Comparison of ENCODE assay signal across 8 mouse cellular contexts in the genomic region with DNA sequence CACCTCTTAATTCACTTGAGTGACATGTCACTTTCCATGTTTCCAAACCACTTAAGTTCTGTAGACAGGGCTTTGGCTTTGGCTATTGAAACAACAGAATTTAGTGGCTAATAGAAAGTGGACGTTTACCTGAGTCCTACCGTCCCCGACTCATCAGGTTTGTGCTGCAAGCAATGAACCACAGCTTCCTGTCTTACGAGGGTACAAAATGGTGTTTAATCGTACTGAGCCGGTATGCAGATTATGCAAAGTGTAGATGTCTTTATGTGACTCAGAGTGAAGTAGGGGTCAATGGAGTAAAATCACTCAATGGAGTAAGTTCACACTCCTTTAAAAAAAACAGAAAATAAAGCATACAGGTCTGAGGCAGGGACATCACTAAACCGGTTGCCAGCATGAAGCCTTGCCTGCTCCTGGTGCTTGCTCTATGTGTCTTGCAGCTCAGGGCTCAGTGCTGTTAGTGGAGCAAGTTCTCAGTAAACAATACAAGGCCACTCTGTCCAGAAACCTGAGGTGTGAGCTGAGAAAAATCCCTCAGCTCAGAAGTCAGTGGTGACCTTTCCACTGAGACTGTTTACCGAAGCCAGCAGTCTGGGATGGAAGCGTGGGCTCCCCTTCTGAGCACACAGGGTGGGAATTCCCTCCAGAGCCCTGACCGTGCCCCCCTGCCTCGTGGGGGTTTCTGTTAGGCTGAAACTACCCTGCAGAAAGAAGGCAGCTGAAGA.
DNase-seq lines count a peak whose midpoint lies in the region; ATAC-seq and TF ChIP-seq lines count a peak whose summit lies in the region.
"Had no signal": no experiment of that assay in that cellular context is flagged by ENCODE, and none has a peak within 500 bp of the region (broad histone marks: within the 10 kb centered on the region; RNA-seq: fewer than 3 reads in every experiment).

No protein-coding gene starts in this region.

- H3K9ac ChIP-seq in midbrain, postnatal 0 days (replicated peaks; ENCODE audit: low read length, poor library complexity, severe bottlenecking): no peak overlapping the region
- no peak overlapping the region for H3K9ac ChIP-seq in midbrain, embryonic 15.5 days
- no peak overlapping the region for H3K9ac ChIP-seq in embryonic facial prominence, embryonic 14.5 days (ENCODE audit: low read depth, low read length)
- H3K9ac ChIP-seq in lung, embryonic 15.5 days: no peak overlapping the region
- H3K9ac ChIP-seq in stomach, embryonic 16.5 days (ENCODE audit: low read length): peak overlapping the region; percentile 66

- no peaks in the 10 kb centered on the region for H3K4me1 ChIP-seq in midbrain, postnatal 0 days (ENCODE audit: insufficient read depth, low read length)
- H3K4me1 ChIP-seq in midbrain, embryonic 15.5 days: no peaks in the 10 kb centered on the region
- 0 out of 2 replicates have a peak, but pooled peaks cover 8% of the 10 kb centered on the region for H3K4me1 ChIP-seq in embryonic facial prominence, embryonic 14.5 days (ENCODE audit: control insufficient read depth, insufficient read depth, low read length)
- H3K4me1 ChIP-seq in lung, embryonic 15.5 days: peaks cover 26% of the 10 kb centered on the region
- peaks cover 19% of the 10 kb centered on the region for H3K4me1 ChIP-seq in stomach, embryonic 16.5 days (ENCODE audit: control insufficient read depth, insufficient read depth, low read length)

- no peaks in the 10 kb centered on the region for H3K36me3 ChIP-seq in midbrain, postnatal 0 days (ENCODE audit: insufficient read depth, low read length)
- H3K36me3 ChIP-seq in midbrain, embryonic 15.5 days (replicated peaks): no peaks in the 10 kb centered on the region
- H3K36me3 ChIP-seq in embryonic facial prominence, embryonic 14.5 days (ENCODE audit: control insufficient read depth, insufficient read depth, low read length): no peaks in the 10 kb centered on the region
- no peaks in the 10 kb centered on the region for H3K36me3 ChIP-seq in lung, embryonic 15.5 days
- no peaks in the 10 kb centered on the region for H3K36me3 ChIP-seq in stomach, embryonic 16.5 days (ENCODE audit: control insufficient read depth, insufficient read depth, low read length)

- WGBS in midbrain, postnatal 0 days: 54% methylated on average over 11 of the region's 11 CpGs
- 53% methylated on average over 11 of the region's 11 CpGs for WGBS in midbrain, embryonic 15.5 days
- WGBS in embryonic facial prominence, embryonic 14.5 days: 47% methylated on average over 11 of the region's 11 CpGs
- 32% methylated on average over 11 of the region's 11 CpGs for WGBS in lung, embryonic 15.5 days
- WGBS in stomach, embryonic 16.5 days: 34% methylated on average over 11 of the region's 11 CpGs

- no peak for TF ChIP-seq CTCF in midbrain, postnatal 0 days (IDR thresholded peaks at IDR 0.05)
- TF ChIP-seq CTCF in layer of hippocampus, adult 2 months (conservative IDR thresholded peaks at IDR 0.05): no peak

- H3K9me3 ChIP-seq in midbrain, postnatal 0 days (ENCODE audit: low read length): no peaks in the 10 kb centered on the region
- H3K9me3 ChIP-seq in midbrain, embryonic 15.5 days: no peaks in the 10 kb centered on the region
- no peaks in the 10 kb centered on the region for H3K9me3 ChIP-seq in embryonic facial prominence, embryonic 14.5 days (ENCODE audit: control insufficient read depth, low read length)
- H3K9me3 ChIP-seq in lung, embryonic 15.5 days: no peaks in the 10 kb centered on the region
- no peaks in the 10 kb centered on the region for H3K9me3 ChIP-seq in stomach, embryonic 16.5 days (replicated peaks; ENCODE audit: control insufficient read depth, low read length)

- no peak overlapping the region for H3K4me2 ChIP-seq in midbrain, postnatal 0 days (ENCODE audit: low read depth, low read length, poor library complexity, severe bottlenecking)
- H3K4me2 ChIP-seq in midbrain, embryonic 15.5 days: no peak overlapping the region
- H3K4me2 ChIP-seq in embryonic facial prominence, embryonic 14.5 days (ENCODE audit: low read depth, low read length): peak overlapping the region; percentile 17
- peak overlapping the region; percentile 6; the same call in 1 of the 2 replicates for H3K4me2 ChIP-seq in lung, embryonic 15.5 days
- H3K4me2 ChIP-seq in stomach, embryonic 16.5 days (ENCODE audit: low read depth, low read length): peak overlapping the region; percentile 34

- DNase-seq in midbrain, postnatal 0 days (ENCODE audit: low spot score): no peak
- DNase-seq in embryonic facial prominence, embryonic 14.5 days (ENCODE audit: low spot score): no peak
- no peak for DNase-seq in layer of hippocampus, adult 2 months (ENCODE audit: low spot score in 2 of 2)
- DNase-seq in cerebellum, adult 9-11 months: no peak
- DNase-seq: thymus, adult 18-20 months had no signal

- ATAC-seq in midbrain, postnatal 0 days (ENCODE audit: low FRiP score): 0 out of 2 replicates have a peak, but pooled peaks have one; percentile 38
- ATAC-seq in midbrain, embryonic 15.5 days (replicated peaks): no peak
- no peak; the same call in 1 of the 2 replicates for ATAC-seq in embryonic facial prominence, embryonic 14.5 days (ENCODE audit: low read depth)
- ATAC-seq in lung, embryonic 15.5 days (ENCODE audit: borderline replicate concordance, extremely low read depth, low FRiP score, low TSS enrichment): peak; percentile 61; the same call in 1 of the 2 replicates
- peak; percentile 61; the same call in 1 of the 2 replicates for ATAC-seq in stomach, embryonic 16.5 days (ENCODE audit: insufficient read depth, low FRiP score)

- H3K4me3 ChIP-seq in midbrain, postnatal 0 days (ENCODE audit: low read depth, low read length): no peak overlapping the region
- H3K4me3 ChIP-seq in midbrain, embryonic 15.5 days: no peak overlapping the region
- no peak overlapping the region for H3K4me3 ChIP-seq in embryonic facial prominence, embryonic 14.5 days (ENCODE audit: low read depth, low read length)
- H3K4me3 ChIP-seq in lung, embryonic 15.5 days: no peak overlapping the region
- H3K4me3 ChIP-seq in stomach, embryonic 16.5 days (replicated peaks; ENCODE audit: low read length): no peak overlapping the region
- no peak overlapping the region for H3K4me3 ChIP-seq in layer of hippocampus, adult 2 months

- no peaks in the 10 kb centered on the region for H3K27me3 ChIP-seq in midbrain, postnatal 0 days (ENCODE audit: insufficient read depth, low read length)
- H3K27me3 ChIP-seq in midbrain, embryonic 15.5 days (replicated peaks): no peaks in the 10 kb centered on the region
- no peaks in the 10 kb centered on the region for H3K27me3 ChIP-seq in embryonic facial prominence, embryonic 14.5 days (replicated peaks; ENCODE audit: control insufficient read depth, insufficient read depth, low read length)
- H3K27me3 ChIP-seq in lung, embryonic 15.5 days: no peaks in the 10 kb centered on the region
- no peaks in the 10 kb centered on the region for H3K27me3 ChIP-seq in stomach, embryonic 16.5 days (ENCODE audit: control insufficient read depth, insufficient read depth, low read length)

- H3K27ac ChIP-seq in midbrain, postnatal 0 days (ENCODE audit: low read depth, low read length): no peak overlapping the region
- H3K27ac ChIP-seq in midbrain, embryonic 15.5 days: no peak overlapping the region
- H3K27ac ChIP-seq in embryonic facial prominence, embryonic 14.5 days (replicated peaks; ENCODE audit: low read depth, low read length): peak overlapping the region; percentile 56
- H3K27ac ChIP-seq in lung, embryonic 15.5 days: peak overlapping the region; percentile 84
- peak overlapping the region; percentile 85 for H3K27ac ChIP-seq in stomach, embryonic 16.5 days (ENCODE audit: low read length)
- H3K27ac ChIP-seq in layer of hippocampus, adult 2 months: no peak overlapping the region

Comparison
In these comparisons a context has a peak if more than half of its experiments do, and no peak if none do; other contexts are left out.
1. ATAC-seq: peak in midbrain, postnatal 0 days (single experiment), lung, embryonic 15.5 days (single experiment) and stomach, embryonic 16.5 days (single experiment); none in midbrain, embryonic 15.5 days (single experiment) and embryonic facial prominence, embryonic 14.5 days (single experiment).
2. H3K27ac ChIP-seq: peak in embryonic facial prominence, embryonic 14.5 days (single experiment), lung, embryonic 15.5 days (single experiment) and stomach, embryonic 16.5 days (single experiment); none in midbrain, postnatal 0 days (single experiment), midbrain, embryonic 15.5 days (single experiment) and layer of hippocampus, adult 2 months (single experiment).
3. H3K4me2 ChIP-seq: peak in embryonic facial prominence, embryonic 14.5 days (single experiment), lung, embryonic 15.5 days (single experiment) and stomach, embryonic 16.5 days (single experiment); none in midbrain, postnatal 0 days (single experiment) and midbrain, embryonic 15.5 days (single experiment).